Mouse (Mus musculus): Measurements from ENCODE around the gene Rtn4rl1. TPM values are rescaled to one million over a fixed set of nuclear protein-coding genes. Genes with fewer than 3 reads are reported as not detected.

The Rtn4rl1 gene
- total and polyA plus RNA-seq, 2 experiments from 2014 or later: 11.0 to 15.6 TPM

DNA sequence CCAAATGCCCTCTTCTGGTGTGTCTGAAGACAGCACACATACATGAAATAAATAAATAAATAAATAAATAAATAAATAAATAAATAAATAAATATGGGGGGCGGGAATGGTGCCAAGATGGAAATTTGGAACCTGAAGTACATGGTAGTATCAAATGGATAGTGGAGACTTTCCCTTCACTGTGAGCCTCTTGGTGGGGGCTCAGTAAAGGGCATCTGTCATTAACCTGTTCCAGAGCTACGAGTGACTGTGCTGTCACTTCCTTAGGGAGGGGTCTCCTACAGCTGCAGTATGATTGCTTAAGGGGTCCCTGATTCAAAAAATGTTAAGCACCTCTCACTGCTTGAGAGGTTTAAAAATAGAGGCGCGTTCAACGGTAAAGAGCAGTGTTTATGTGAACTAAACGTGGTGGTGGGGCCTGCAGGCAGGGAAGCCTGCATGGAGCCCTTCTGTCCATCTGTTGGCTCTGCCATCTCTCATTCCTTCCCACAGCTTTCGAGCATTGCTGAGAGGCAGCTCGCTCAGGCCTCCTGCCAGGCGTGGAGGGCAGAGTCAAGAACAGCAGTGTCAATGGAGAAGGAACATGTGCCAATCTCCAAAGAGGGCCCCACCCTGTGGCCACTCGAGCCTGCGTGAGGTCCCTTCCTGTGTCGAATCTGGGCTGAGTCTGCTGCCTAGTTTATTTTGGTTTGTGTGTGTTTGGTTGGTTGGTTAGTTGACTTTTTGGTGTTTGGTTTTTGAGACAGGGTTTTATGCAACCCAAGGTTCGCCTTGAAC is 46.8 kb downstream of the Rtn4rl1 start:
- H3K9ac ChIP-seq: no peak overlapping the region
- 67% methylated on average over 13 of the region's 13 CpGs for WGBS
- no peaks in the 10 kb centered on the region for H3K4me1 ChIP-seq (ENCODE audit: insufficient read depth)
- no peak overlapping the region for H3K4me2 ChIP-seq (ENCODE audit: low read depth)
- no peak for ATAC-seq
- no peak overlapping the region for H3K27ac ChIP-seq (ENCODE audit: low read depth, low read length)
- no peaks in the 10 kb centered on the region for H3K36me3 ChIP-seq (ENCODE audit: insufficient read depth)
- H3K4me3 ChIP-seq (ENCODE audit: low read depth, low read length): no peak overlapping the region
- no peaks in the 10 kb centered on the region for H3K27me3 ChIP-seq (ENCODE audit: insufficient read depth, low read length)
- H3K9me3 ChIP-seq (ENCODE audit: low read length): no peaks in the 10 kb centered on the region
- DNase-seq: no peak
- no peak for TF ChIP-seq CTCF (IDR thresholded peaks at IDR 0.05; ENCODE audit: low read depth)

DNA sequence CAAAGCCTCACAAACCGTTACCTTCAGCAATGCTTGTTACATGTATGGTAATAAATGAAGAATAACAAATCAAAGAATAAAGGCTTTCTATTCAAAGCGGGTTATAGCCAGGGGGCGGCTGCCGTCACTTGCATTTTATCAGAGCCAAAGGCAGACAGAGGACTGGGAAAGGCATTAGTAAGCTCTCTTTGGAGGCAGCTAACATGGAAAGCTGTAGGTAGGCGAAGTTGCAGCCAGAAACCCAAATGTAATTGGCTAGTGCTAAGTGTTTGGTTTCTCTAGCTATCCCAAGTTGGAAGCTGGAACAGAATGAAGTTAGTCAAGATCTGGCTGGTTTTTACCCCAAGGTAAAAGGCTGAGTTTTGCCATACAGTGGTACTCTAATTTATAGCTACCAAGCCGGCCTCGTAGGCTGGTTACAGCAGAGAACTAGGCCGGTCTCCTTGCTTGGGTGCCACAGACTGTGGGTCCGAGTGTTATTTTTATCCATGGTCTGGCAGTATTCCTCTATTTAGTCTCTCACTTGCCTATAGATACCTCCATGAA is 49.2 kb downstream of the Rtn4rl1 start:
- H3K27me3 ChIP-seq (ENCODE audit: insufficient read depth, low read length): no peaks in the 10 kb centered on the region
- no peak for TF ChIP-seq CTCF (IDR thresholded peaks at IDR 0.05; ENCODE audit: low read depth)
- 65% methylated on average over 9 of the region's 9 CpGs for WGBS
- DNase-seq: no peak
- ATAC-seq: no peak
- no peaks in the 10 kb centered on the region for H3K4me1 ChIP-seq (ENCODE audit: insufficient read depth)
- H3K9me3 ChIP-seq (ENCODE audit: low read length): no peaks in the 10 kb centered on the region
- no peaks in the 10 kb centered on the region for H3K36me3 ChIP-seq (ENCODE audit: insufficient read depth)
- H3K27ac ChIP-seq (ENCODE audit: low read depth, low read length): no peak overlapping the region
- H3K9ac ChIP-seq: no peak overlapping the region
- H3K4me2 ChIP-seq (ENCODE audit: low read depth): no peak overlapping the region
- no peak overlapping the region for H3K4me3 ChIP-seq (ENCODE audit: low read depth, low read length)

DNA sequence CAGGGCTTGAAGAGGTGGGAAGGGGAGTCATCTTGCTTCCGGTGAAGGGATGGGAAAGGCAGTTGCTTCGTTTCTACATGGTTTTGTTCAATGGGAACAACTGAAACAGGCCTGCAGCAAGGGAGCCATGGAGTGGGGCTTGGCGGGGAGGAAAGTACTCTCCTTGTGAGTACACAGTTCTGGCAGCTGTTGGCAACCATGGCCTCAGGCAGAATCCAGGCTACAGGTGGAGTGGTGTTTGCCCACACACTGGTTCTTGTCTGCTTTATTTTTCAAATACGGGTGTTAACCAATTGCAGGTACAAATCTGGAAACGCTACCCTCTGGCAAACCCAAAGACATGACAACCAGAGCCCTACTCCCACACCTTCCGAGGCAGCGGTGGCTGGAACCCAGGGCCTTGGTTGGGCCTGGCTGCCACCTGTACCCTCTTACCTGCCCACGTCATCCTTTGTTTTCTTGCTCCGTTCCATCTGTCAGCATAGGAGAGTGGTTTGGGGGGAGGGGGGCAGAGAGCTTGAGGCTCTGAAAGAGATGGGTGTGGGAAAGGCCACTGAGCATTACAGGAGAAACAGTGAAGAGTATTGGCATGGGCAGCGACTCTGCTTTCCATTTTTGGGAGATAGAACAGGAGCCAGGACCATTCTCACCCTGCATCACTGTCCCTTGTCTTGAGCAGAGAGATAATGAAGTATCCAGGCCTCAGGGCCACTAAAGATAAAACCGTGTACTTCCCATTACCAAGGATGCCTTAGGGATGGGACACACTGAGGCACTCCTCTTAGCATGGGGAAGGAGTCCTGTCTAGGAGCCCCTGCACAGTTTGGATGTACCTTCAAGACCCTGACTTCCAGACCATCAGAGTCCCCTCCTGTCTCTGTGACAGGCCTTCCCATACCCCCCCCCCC is 51.0 kb downstream of the Rtn4rl1 start:
- Histone ChIP-seq H3K9ac (no peak overlapping the region), H3K36me3 (ENCODE audit: insufficient read depth) (no peaks in the 10 kb centered on the region), H3K27me3 (ENCODE audit: insufficient read depth, low read length) (no peaks in the 10 kb centered on the region), H3K4me1 (ENCODE audit: insufficient read depth) (no peaks in the 10 kb centered on the region), H3K4me2 (ENCODE audit: low read depth) (no peak overlapping the region), H3K27ac (ENCODE audit: low read depth, low read length) (no peak overlapping the region), H3K9me3 (ENCODE audit: low read length) (no peaks in the 10 kb centered on the region), H3K4me3 (ENCODE audit: low read depth, low read length) (no peak overlapping the region)
- no peak for ATAC-seq
- 89% methylated on average over 11 of the region's 11 CpGs for WGBS
- no peak for TF ChIP-seq CTCF (IDR thresholded peaks at IDR 0.05; ENCODE audit: low read depth)
- DNase-seq: no peak

DNA sequence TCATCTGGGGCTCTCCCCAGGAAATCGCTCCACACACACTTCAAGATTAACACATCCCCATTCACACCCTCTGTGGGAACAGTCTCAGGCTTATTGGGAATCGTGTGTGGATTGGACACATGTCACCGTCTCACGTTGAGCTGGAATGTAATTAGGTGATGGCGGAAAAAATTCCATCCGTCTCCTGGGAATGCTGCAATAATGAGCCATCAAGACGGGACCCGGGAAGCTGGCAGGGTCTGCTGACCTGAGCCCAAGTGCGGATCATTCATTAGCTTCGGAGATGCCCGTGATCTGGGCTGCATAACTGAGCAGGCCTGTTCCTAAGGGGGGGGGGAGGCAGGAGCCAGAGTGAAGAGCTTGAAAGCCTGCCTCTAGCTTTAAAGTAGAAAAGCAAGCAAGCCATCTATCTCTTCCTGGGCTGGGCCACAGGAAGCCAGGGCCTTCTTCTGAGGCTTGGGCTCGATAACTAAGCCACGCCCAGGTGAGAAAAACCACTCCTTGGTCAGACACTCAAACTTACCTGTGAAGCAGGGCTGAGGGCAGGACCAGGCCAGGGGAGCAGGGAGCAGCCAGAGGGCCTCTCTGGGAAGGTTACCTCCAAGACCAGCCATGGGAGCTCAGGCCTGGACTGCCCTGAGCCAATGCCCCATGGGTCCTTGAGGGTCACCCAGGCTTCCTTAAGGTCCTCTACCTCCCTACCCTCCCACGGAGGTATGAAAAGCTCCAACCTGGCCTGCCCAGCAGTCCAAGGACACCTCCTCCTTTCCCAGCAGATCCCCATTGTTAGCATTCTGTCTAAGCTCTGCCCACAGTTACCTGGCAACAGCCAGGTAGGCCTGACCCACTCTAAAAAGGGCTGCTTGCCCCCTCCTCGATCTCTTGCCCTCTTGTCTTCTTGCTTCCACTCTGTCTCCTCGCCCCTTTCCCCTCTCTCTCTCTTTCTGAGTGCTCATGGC is 52.1 kb downstream of the Rtn4rl1 start:
- Histone ChIP-seq H3K36me3 (ENCODE audit: insufficient read depth) (no peaks in the 10 kb centered on the region), H3K9ac (no peak overlapping the region), H3K27ac (ENCODE audit: low read depth, low read length) (no peak overlapping the region), H3K9me3 (ENCODE audit: low read length) (no peaks in the 10 kb centered on the region), H3K4me3 (ENCODE audit: low read depth, low read length) (no peak overlapping the region), H3K27me3 (ENCODE audit: insufficient read depth, low read length) (no peaks in the 10 kb centered on the region), H3K4me2 (ENCODE audit: low read depth) (no peak overlapping the region), H3K4me1 (ENCODE audit: insufficient read depth) (no peaks in the 10 kb centered on the region)
- WGBS: 35% methylated on average over 16 of the region's 16 CpGs
- DNase-seq (no peak), ATAC-seq (no peak)
- no peak for TF ChIP-seq CTCF (IDR thresholded peaks at IDR 0.05; ENCODE audit: low read depth)

DNA sequence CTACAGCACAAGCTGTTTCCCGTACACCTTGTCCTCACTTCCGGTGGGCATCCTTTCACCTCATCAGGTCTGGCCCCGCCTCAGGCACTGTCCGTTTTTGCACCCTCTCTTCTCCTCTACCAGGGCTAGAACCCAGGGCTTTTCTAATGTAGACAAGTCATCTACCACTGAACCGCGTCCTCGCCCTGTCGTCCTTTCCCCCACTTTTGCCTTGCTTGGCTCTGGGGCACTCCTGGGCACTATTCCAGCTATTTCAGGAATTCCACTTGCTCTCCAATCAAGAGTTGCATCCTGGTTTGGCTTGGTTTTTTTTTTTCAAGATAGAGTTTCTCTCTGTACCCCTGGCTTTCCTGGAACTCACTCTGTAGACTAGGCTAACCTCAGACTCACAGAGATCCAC is 53.0 kb downstream of the Rtn4rl1 start:
- TF ChIP-seq CTCF (IDR thresholded peaks at IDR 0.05; ENCODE audit: low read depth): no peak
- Histone ChIP-seq H3K9me3 (ENCODE audit: low read length) (no peaks in the 10 kb centered on the region), H3K9ac (no peak overlapping the region), H3K27me3 (ENCODE audit: insufficient read depth, low read length) (no peaks in the 10 kb centered on the region), H3K4me2 (ENCODE audit: low read depth) (no peak overlapping the region), H3K4me1 (ENCODE audit: insufficient read depth) (no peaks in the 10 kb centered on the region), H3K36me3 (ENCODE audit: insufficient read depth) (no peaks in the 10 kb centered on the region), H3K4me3 (ENCODE audit: low read depth, low read length) (no peak overlapping the region), H3K27ac (ENCODE audit: low read depth, low read length) (no peak overlapping the region)
- 62% methylated on average over 8 of the region's 8 CpGs for WGBS
- DNase-seq: no peak
- ATAC-seq: no peak

DNA sequence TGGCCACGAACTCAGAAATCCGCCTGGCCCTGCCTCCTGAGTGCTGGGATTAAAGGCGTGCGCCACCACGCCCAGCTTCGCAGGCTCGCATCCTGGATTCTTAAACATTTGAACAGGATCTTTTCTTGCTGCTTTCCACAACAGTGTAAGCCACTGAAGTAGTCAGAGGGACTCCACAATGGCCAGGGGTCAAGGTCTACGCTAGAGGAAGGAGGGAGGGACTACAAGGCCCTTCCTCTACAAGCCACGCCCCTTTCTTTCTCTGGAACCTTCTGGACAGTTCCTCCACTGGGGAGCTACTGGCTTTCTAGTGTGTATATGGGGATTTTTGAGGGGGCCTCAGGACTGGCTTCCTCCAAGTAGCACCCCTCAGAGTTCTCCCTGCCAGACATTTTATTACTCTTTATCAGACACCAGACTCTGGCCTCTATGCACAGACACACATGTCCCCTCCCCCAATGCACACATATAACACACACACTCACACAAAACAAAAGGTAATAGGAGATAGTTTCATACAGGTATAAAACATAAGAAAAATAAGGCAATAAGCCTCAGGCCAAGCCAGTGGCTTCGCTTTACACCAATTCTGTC is 53.7 kb downstream of the Rtn4rl1 start:
- no peaks in the 10 kb centered on the region for H3K4me1 ChIP-seq (ENCODE audit: insufficient read depth)
- H3K27me3 ChIP-seq (ENCODE audit: insufficient read depth, low read length): no peaks in the 10 kb centered on the region
- H3K4me3 ChIP-seq (ENCODE audit: low read depth, low read length): no peak overlapping the region
- no peak for TF ChIP-seq CTCF (IDR thresholded peaks at IDR 0.05; ENCODE audit: low read depth)
- H3K36me3 ChIP-seq (ENCODE audit: insufficient read depth): no peaks in the 10 kb centered on the region
- no peak overlapping the region for H3K9ac ChIP-seq
- ATAC-seq (no peak), DNase-seq (no peak)
- no peaks in the 10 kb centered on the region for H3K9me3 ChIP-seq (ENCODE audit: low read length)
- WGBS: 90% methylated on average over 10 of the region's 10 CpGs
- H3K4me2 ChIP-seq (ENCODE audit: low read depth): no peak overlapping the region
- H3K27ac ChIP-seq (ENCODE audit: low read depth, low read length): no peak overlapping the region

All from forebrain, postnatal 0 days (tissue).